Mouse (Mus musculus): ENCODE results near the gene Kidins220.

Kidins220 gene

GRCm38 (mm10) chr12:25104541-25104940 is 129.8 kb downstream of the Kidins220 start:
- in situ Hi-C loops (cut with MboI, MseI), result no loop called here

GRCm38 (mm10) chr12:25108865-25109264 is 134.1 kb downstream of the Kidins220 start:
- in situ Hi-C loops (cut with MboI, MseI), result no loop called here

- in situ Hi-C loops (cut with MboI, MseI), result no loop called here
Measured at GRCm38 (mm10) chr12:25109971-25110681, 135.4 kb downstream of the Kidins220 start.

GRCm38 (mm10) chr12:25110682-25111078 is 136.0 kb downstream of the Kidins220 start:
- in situ Hi-C loops (cut with MboI, MseI), result no loop called here
